Mouse (Mus musculus) limb, embryonic 15.5 days (tissue): ENCODE results near the gene Duox1. TPM values are rescaled to one million over a fixed set of nuclear protein-coding genes. Genes with fewer than 3 reads are reported as not detected.

ENCODE experiments used
- ATAC-seq: fragments of 200-750 bp; cut with Nextera tagmentation; 2 replicates; pipeline ENCODE4 v1.8.0; 2017; ENCODE audit warnings: low read depth, moderate TSS enrichment; ENCODE audit not compliant: insufficient number of reproducible peaks, low FRiP score, low TSS enrichment
- H3K27ac ChIP-seq: fragments of 300-500 bp; sonication (generic); 2 replicates; pipeline ENCODE4 v1.5.1; 2015; ENCODE audit warnings: moderate library complexity, mild to moderate bottlenecking, inconsistent platforms
- H3K27me3 ChIP-seq: fragments of 300-500 bp; sonication (generic); 2 replicates; pipeline ENCODE4 v1.6.1; 2015; ENCODE audit warnings: inconsistent platforms
- H3K36me3 ChIP-seq: fragments of 300-500 bp; sonication (generic); 2 replicates; pipeline ENCODE4 v1.6.1; 2015; ENCODE audit warnings: inconsistent platforms
- H3K4me1 ChIP-seq: fragments of 300-500 bp; sonication (generic); 2 replicates; pipeline ENCODE4 v1.6.1; 2015; ENCODE audit warnings: inconsistent platforms
- H3K4me2 ChIP-seq: fragments of 300-500 bp; sonication (generic); 2 replicates; pipeline ENCODE4 v1.6.1; 2015; ENCODE audit warnings: mild to moderate bottlenecking, inconsistent platforms
- H3K4me3 ChIP-seq: fragments of 300-500 bp; sonication (generic); 2 replicates; pipeline ENCODE4 v1.5.1; 2015; ENCODE audit warnings: mild to moderate bottlenecking, inconsistent platforms
- H3K9ac ChIP-seq: fragments of 300-500 bp; sonication (generic); 2 replicates; pipeline ENCODE4 v1.6.1; 2015; ENCODE audit warnings: inconsistent platforms
- H3K9me3 ChIP-seq: fragments of 300-500 bp; sonication (generic); 2 replicates; pipeline ENCODE4 v1.6.1; 2016; ENCODE audit warnings: inconsistent platforms
- WGBS: fragments of 180-500 bp; shearing (Covaris S2); methylation state at CpG from one replicate; pipeline ENCODE4 v1.1.7; 2015; 5-methylcytosine and 5-hydroxymethylcytosine counted together
- polyA plus RNA-seq: library from polyadenylated mRNA; unstranded; fragments of >200 nt; fragmentation: Nextera tagmentation; extraction: Ambion mirVana; gene quantifications from 2 replicates; pipeline ENCODE4 v1.2.1, GENCODE M21; 2015

The Duox1 gene
- polyA plus RNA-seq, 1 experiment from 2014 or later = 2.7 TPM

DNA sequence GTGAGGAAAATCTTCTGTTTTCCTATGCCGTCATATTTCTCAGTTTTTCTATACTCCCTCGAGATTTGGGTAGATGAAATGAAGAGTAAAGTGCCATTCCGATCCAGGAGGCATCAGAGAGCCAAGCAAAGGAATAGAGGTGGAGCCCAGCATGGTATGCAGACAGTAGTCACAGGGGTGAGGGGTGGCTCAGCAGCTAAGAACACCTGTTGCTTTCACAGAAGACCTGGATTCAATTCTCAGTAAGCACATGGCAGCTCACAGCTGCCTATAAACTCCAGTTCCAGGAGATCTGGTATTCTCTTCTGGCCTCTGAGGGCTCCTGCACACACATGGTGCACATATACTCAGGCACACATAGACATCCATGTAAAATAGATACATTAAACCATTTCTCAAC is 56.6 kb downstream of the Duox1 start:
- Histone ChIP-seq H3K4me3 (no peak overlapping the region), H3K9ac (no peak overlapping the region), H3K4me1 (peaks cover 19% of the 10 kb centered on the region), H3K27ac (no peak overlapping the region), H3K4me2 (no peak overlapping the region), H3K27me3 (0 out of 2 replicates have a peak, but pooled peaks cover 4% of the 10 kb centered on the region), H3K9me3 (no peaks in the 10 kb centered on the region), H3K36me3 (no peaks in the 10 kb centered on the region)
- ATAC-seq = no peak
- WGBS = 69% methylated on average over 3 of the region's 3 CpGs

DNA sequence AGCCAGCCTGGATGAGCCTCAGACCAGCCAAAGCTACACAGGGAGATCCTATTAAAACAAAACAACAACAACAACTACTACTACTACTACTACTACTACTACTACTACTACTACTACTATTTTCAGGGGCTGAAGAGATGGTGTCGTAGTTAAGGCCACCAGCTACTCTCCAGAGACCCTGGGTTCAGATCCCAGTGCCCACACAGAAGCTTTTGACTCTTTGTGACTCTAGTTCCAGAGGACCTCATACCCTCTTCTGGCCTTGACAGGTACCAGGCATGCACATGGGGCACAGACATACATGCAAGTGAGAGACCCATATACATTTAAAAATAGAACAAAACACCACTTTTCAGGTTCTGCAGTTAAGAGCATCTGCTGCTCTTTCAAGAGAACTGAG is 57.1 kb downstream of the Duox1 start:
- WGBS = 79% methylated on average over 1 of the region's 1 CpGs
- H3K4me1 ChIP-seq = peaks cover 14% of the 10 kb centered on the region
- 0 out of 2 replicates have a peak, but pooled peaks cover 4% of the 10 kb centered on the region for H3K27me3 ChIP-seq
- H3K27ac ChIP-seq = no peak overlapping the region
- no peak for ATAC-seq
- H3K36me3 ChIP-seq = no peaks in the 10 kb centered on the region
- no peak overlapping the region for H3K4me3 ChIP-seq
- no peak overlapping the region for H3K4me2 ChIP-seq
- no peak overlapping the region for H3K9ac ChIP-seq
- no peaks in the 10 kb centered on the region for H3K9me3 ChIP-seq

DNA sequence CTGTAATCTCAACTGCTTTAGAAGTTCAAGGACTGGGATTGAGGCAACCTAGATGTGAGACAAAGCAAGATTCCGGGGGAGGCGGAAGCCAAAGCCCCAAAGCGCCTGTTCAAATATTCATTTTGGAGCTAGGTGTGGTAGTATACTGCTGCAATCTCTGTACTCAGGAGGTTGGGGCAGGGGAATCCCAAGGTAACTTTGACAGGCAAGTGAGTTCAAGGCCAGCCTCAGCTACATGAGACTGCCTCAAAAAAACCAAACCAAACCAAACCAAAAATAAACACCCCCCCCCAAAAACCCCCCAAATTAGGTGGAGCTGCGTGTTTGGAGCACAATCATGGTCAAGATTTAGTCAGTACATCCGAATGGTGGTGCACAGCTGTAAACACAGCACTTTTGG is 58.5 kb downstream of the Duox1 start:
- 0 out of 2 replicates have a peak, but pooled peaks cover 4% of the 10 kb centered on the region for H3K27me3 ChIP-seq
- no peaks in the 10 kb centered on the region for H3K36me3 ChIP-seq
- 76% methylated on average over 5 of the region's 5 CpGs for WGBS
- peaks cover 11% of the 10 kb centered on the region for H3K4me1 ChIP-seq
- H3K9me3 ChIP-seq = no peaks in the 10 kb centered on the region
- no peak overlapping the region for H3K27ac ChIP-seq
- no peak overlapping the region for H3K4me2 ChIP-seq
- ATAC-seq = no peak
- no peak overlapping the region for H3K4me3 ChIP-seq
- H3K9ac ChIP-seq = no peak overlapping the region

GRCm38 (mm10) chr2:122374666-122375331 is 59.3 kb downstream of the Duox1 start:
- Histone ChIP-seq H3K36me3 (no peaks in the 10 kb centered on the region), H3K4me3 (peak overlapping the region; percentile 78), H3K27ac (0 out of 2 replicates have a peak overlapping the region, but pooled peaks have one; percentile 27), H3K27me3 (peaks cover 5% of the 10 kb centered on the region; the same call in 1 of the 2 replicates), H3K9ac (0 out of 2 replicates have a peak overlapping the region, but pooled peaks have one; percentile 26), H3K4me1 (peaks cover 6% of the 10 kb centered on the region; the same call in 1 of the 2 replicates), H3K9me3 (no peaks in the 10 kb centered on the region), H3K4me2 (peak overlapping the region; percentile 49)
- no peak for ATAC-seq
- WGBS = 20% methylated on average over 23 of the region's 23 CpGs

GRCm38 (mm10) chr2:122375391-122375991 is 60.0 kb downstream of the Duox1 start:
- peaks cover 8% of the 10 kb centered on the region; the same call in 1 of the 2 replicates for H3K27me3 ChIP-seq
- peak; percentile 85 for ATAC-seq
- peak overlapping the region; percentile 78 for H3K4me3 ChIP-seq
- WGBS = under 1% methylated on average over 32 of the region's 32 CpGs
- no peaks in the 10 kb centered on the region for H3K36me3 ChIP-seq
- no peaks in the 10 kb centered on the region for H3K9me3 ChIP-seq
- H3K27ac ChIP-seq = peak overlapping the region; percentile 96
- peak overlapping the region; percentile 87 for H3K4me2 ChIP-seq
- H3K4me1 ChIP-seq = peaks cover 6% of the 10 kb centered on the region; the same call in 1 of the 2 replicates
- H3K9ac ChIP-seq = peak overlapping the region; percentile 69

- no peak for ATAC-seq
- Histone ChIP-seq H3K27ac (peak overlapping the region; percentile 96), H3K4me2 (peak overlapping the region; percentile 87), H3K27me3 (peaks cover 4% of the 10 kb centered on the region; the same call in 1 of the 2 replicates), H3K4me1 (peaks cover 8% of the 10 kb centered on the region; the same call in 1 of the 2 replicates), H3K9ac (peak overlapping the region; percentile 69), H3K4me3 (peak overlapping the region; percentile 78), H3K9me3 (no peaks in the 10 kb centered on the region), H3K36me3 (no peaks in the 10 kb centered on the region)
- under 1% methylated on average over 22 of the region's 22 CpGs for WGBS
These were observed 60.6 kb downstream of the Duox1 start for GRCm38 (mm10) chr2:122376041-122376561.

DNA sequence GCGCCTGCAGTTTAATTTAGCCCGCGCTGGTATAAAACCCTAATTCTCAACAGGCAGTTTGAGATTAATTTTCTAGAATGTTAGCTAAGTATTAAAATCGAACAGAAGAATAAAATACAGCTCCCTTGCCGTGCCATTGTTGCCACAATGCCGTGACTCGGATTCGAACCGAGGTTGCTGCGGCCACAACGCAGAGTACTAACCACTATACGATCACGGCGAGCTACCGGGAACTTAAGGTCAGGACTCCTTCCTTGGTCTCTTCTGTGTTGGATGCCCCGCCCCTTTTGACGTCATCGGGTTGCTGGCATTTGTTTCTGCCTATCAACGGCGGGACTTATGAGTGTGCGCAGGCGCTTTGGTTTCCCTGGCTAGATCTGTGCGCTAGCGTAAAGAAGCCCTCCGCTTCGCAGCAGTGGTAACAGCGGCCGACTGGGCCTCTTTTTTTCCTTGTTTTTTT is 61.8 kb downstream of the Duox1 start:
- H3K27me3 ChIP-seq = peaks cover 6% of the 10 kb centered on the region; the same call in 1 of the 2 replicates
- H3K4me2 ChIP-seq = peak overlapping the region; percentile 46
- ATAC-seq = peak; percentile 87
- under 1% methylated on average over 28 of the region's 28 CpGs for WGBS
- peak overlapping the region; percentile 64 for H3K4me3 ChIP-seq
- H3K9me3 ChIP-seq = no peaks in the 10 kb centered on the region
- peak overlapping the region; percentile 91 for H3K27ac ChIP-seq
- no peaks in the 10 kb centered on the region for H3K36me3 ChIP-seq
- peaks cover 8% of the 10 kb centered on the region; the same call in 1 of the 2 replicates for H3K4me1 ChIP-seq
- H3K9ac ChIP-seq = peak overlapping the region; percentile 50; the same call in 1 of the 2 replicates

- under 1% methylated on average over 26 of the region's 26 CpGs for WGBS
- Histone ChIP-seq H3K9ac (peak overlapping the region; percentile 50), H3K4me1 (peaks cover 8% of the 10 kb centered on the region; the same call in 1 of the 2 replicates), H3K36me3 (no peaks in the 10 kb centered on the region), H3K4me3 (peak overlapping the region; percentile 64), H3K27me3 (peaks cover 6% of the 10 kb centered on the region; the same call in 1 of the 2 replicates), H3K27ac (peak overlapping the region; percentile 91), H3K9me3 (no peaks in the 10 kb centered on the region), H3K4me2 (peak overlapping the region; percentile 46)
- ATAC-seq = peak; percentile 79
These were observed 62.3 kb downstream of the Duox1 start for GRCm38 (mm10) chr2:122377751-122378246.

- H3K4me1 ChIP-seq = peaks cover 8% of the 10 kb centered on the region; the same call in 1 of the 2 replicates
- peak overlapping the region; percentile 64 for H3K4me3 ChIP-seq
- H3K9me3 ChIP-seq = no peaks in the 10 kb centered on the region
- H3K36me3 ChIP-seq = no peaks in the 10 kb centered on the region
- H3K27ac ChIP-seq = peak overlapping the region; percentile 91; the same call in 1 of the 2 replicates
- H3K9ac ChIP-seq = no peak overlapping the region
- peak overlapping the region; percentile 46 for H3K4me2 ChIP-seq
- H3K27me3 ChIP-seq = peaks cover 6% of the 10 kb centered on the region; the same call in 1 of the 2 replicates
- no peak for ATAC-seq
- 17% methylated on average over 8 of the region's 8 CpGs for WGBS
These were observed 63.2 kb downstream of the Duox1 start for GRCm38 (mm10) chr2:122378421-122379291.

- no peak overlapping the region for H3K4me2 ChIP-seq
- H3K9me3 ChIP-seq = no peaks in the 10 kb centered on the region
- peaks cover 8% of the 10 kb centered on the region; the same call in 1 of the 2 replicates for H3K4me1 ChIP-seq
- peaks cover 6% of the 10 kb centered on the region; the same call in 1 of the 2 replicates for H3K27me3 ChIP-seq
- 44% methylated on average over 2 of the region's 2 CpGs for WGBS
- no peak overlapping the region for H3K4me3 ChIP-seq
- ATAC-seq = no peak
- H3K9ac ChIP-seq = no peak overlapping the region
- no peak overlapping the region for H3K27ac ChIP-seq
- no peaks in the 10 kb centered on the region for H3K36me3 ChIP-seq
These were observed 63.8 kb downstream of the Duox1 start for GRCm38 (mm10) chr2:122379292-122379650.
